Mouse (Mus musculus) lung, embryonic 15.5 days (tissue): ENCODE data around the gene Lyplal1. TPM values are rescaled to one million over a fixed set of nuclear protein-coding genes. Genes with fewer than 3 reads are reported as not detected.
A peak's percentile ranks its signal among the peaks of the same experiment; 100 is the strongest.

ENCODE experiments used
- ATAC-seq: fragments of 200-750 bp; cut with Nextera tagmentation; 2 replicates; pipeline ENCODE4 v1.8.0; 2017; ENCODE audit warnings: moderate number of reproducible peaks, borderline replicate concordance; ENCODE audit not compliant: low FRiP score, low TSS enrichment; ENCODE audit errors: extremely low read depth
- H3K27ac ChIP-seq: fragments of 300-500 bp; sonication (generic); 2 replicates; pipeline ENCODE4 v1.5.1; 2015; ENCODE audit warnings: moderate library complexity, mild to moderate bottlenecking, inconsistent platforms
- H3K27me3 ChIP-seq: fragments of 300-500 bp; sonication (generic); 2 replicates; pipeline ENCODE4 v1.6.1; 2015; ENCODE audit warnings: inconsistent platforms
- H3K36me3 ChIP-seq: fragments of 300-500 bp; sonication (generic); 2 replicates; pipeline ENCODE4 v1.6.1; 2015; ENCODE audit warnings: inconsistent platforms
- H3K4me1 ChIP-seq: fragments of 300-500 bp; sonication (generic); 2 replicates; pipeline ENCODE4 v1.6.1; 2015; ENCODE audit warnings: inconsistent platforms
- H3K4me2 ChIP-seq: fragments of 300-500 bp; sonication (generic); 2 replicates; pipeline ENCODE4 v1.6.1; 2015; ENCODE audit warnings: inconsistent platforms, mild to moderate bottlenecking, moderate library complexity
- H3K4me3 ChIP-seq: fragments of 300-500 bp; sonication (generic); 2 replicates; pipeline ENCODE4 v1.5.1; 2015; ENCODE audit warnings: mild to moderate bottlenecking, inconsistent platforms
- H3K9ac ChIP-seq: fragments of 300-500 bp; sonication (generic); 2 replicates; pipeline ENCODE4 v1.6.1; 2015; ENCODE audit warnings: inconsistent platforms
- H3K9me3 ChIP-seq: fragments of 300-500 bp; sonication (generic); 2 replicates; pipeline ENCODE4 v1.6.1; 2016; ENCODE audit warnings: inconsistent platforms
- WGBS: fragments of 180-500 bp; shearing (Covaris S2); methylation state at CpG from one replicate; pipeline ENCODE4 v1.1.7; 2015; 5-methylcytosine and 5-hydroxymethylcytosine counted together
- polyA plus RNA-seq: library from polyadenylated mRNA; unstranded; fragments of >200 nt; fragmentation: Nextera tagmentation; extraction: Ambion mirVana; gene quantifications from 2 replicates; pipeline ENCODE4 v1.2.1, GENCODE M21; 2015

The Lyplal1 gene
- 28.3 and 29.0 TPM in 2 replicates for polyA plus RNA-seq

DNA sequence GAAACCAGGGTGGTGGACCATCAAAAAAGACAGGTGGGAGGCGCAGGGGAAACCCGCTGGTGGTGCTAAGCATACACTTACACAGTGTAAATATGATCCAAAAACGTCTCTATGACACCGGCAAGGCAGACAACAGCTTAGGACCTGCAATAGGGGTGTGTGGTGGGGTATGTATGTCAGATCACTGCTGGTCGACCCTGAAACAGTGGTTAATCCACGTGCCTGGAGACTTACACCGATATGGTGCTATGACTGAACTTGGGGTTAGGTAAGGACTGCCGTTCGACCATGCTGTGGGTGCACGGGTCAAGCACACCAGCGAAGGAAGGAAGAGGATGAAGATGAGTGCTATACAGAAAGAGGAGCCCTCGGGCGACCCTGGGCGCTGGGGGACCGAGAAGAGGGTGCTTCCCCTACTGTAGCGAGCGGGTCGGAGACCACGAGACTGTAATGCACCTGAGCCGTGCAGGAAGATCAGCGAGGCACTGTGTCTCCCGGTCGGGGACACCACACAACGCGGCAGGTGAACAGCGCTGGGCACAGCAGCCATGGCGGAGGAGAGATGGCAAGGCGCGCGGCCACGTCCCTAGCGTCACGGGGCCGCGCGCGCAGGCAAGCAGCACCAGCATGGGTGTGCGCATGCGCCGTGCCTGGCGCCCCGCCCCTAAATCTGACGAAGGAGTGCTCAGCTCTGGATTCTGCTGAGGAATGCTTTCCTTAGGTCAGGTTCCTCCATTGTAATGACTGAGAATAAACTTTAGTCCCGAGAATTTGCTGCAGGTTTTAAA lies at the start of gene Lyplal1:
Gene Lyplal1 (minus strand): TSS at position 610 of the 788 bp plus-strand sequence.
- ATAC-seq = peak; percentile 87
- peak within 1 kb of the TSS; percentile 70 for H3K4me2 ChIP-seq
- no peaks in the 10 kb centered on the region for H3K9me3 ChIP-seq
- no peaks in the 10 kb centered on the region for H3K27me3 ChIP-seq
- no peaks in the 10 kb centered on the region for H3K36me3 ChIP-seq
- H3K27ac ChIP-seq = peak within 1 kb of the TSS; percentile 69
- 3% methylated on average over 44 of the region's 44 CpGs for WGBS
- peak within 1 kb of the TSS; percentile 89 for H3K9ac ChIP-seq
- H3K4me1 ChIP-seq = peaks cover 9% of the 10 kb centered on the region; the same call in 1 of the 2 replicates
- peak within 1 kb of the TSS; percentile 81 for H3K4me3 ChIP-seq

DNA sequence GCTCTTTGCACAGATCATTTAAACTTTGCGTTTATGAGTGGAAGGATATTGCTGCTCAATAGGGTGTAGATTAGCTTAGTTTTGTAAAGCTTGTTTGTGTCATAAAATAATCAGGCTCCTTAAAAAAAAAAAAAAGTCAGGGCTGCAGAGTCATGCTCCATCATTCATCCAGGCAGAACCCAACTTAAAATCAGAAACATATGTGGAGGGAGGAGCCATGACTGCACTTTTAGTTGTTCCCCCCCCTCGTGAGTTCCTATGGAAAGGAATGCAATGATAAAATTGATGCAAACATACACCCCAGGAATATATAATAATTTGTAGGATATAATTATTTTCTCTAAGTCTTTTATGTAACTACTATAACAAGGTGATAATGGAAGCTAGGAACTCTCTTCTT lies 46.5 kb upstream of the Lyplal1 start:
- H3K36me3 ChIP-seq = no peaks in the 10 kb centered on the region
- no peak overlapping the region for H3K4me3 ChIP-seq
- no peaks in the 10 kb centered on the region for H3K27me3 ChIP-seq
- peaks cover 4% of the 10 kb centered on the region; the same call in 1 of the 2 replicates for H3K4me1 ChIP-seq
- WGBS = 38% methylated on average over 2 of the region's 2 CpGs
- no peak for ATAC-seq
- no peak overlapping the region for H3K4me2 ChIP-seq
- H3K9ac ChIP-seq = no peak overlapping the region
- H3K27ac ChIP-seq = no peak overlapping the region
- no peaks in the 10 kb centered on the region for H3K9me3 ChIP-seq

DNA sequence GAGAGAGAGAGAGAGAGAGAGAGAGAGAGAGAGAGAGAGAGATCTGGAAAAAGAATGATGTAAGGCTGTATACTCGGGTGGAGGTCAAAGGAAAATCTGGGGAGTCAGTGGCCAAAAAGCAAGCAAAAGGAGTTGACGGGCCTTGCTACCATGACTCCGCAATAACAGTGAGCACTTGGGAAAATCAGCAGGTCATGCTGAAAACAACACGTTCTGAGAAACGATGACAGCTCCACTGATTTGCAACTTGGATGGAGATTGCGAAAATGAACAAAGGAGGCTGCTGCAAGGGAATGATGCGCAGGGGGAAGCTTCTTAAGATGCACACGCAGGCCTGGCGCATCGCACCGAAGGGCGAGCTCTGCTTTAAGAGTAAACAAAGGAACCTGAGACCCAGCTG lies 46.1 kb upstream of the Lyplal1 start:
- no peaks in the 10 kb centered on the region for H3K9me3 ChIP-seq
- ATAC-seq = no peak

GRCm38 (mm10) chr1:186150376-186150775 lies 33.3 kb upstream of the Lyplal1 start:
- Histone ChIP-seq H3K4me3 (no peak overlapping the region), H3K36me3 (no peaks in the 10 kb centered on the region), H3K4me1 (peaks cover 2% of the 10 kb centered on the region; the same call in 1 of the 2 replicates), H3K27me3 (no peaks in the 10 kb centered on the region), H3K27ac (no peak overlapping the region), H3K4me2 (no peak overlapping the region), H3K9me3 (no peaks in the 10 kb centered on the region), H3K9ac (no peak overlapping the region)
- ATAC-seq = no peak
- WGBS = 87% methylated on average over 5 of the region's 5 CpGs

More for the DNA sequence above, 46.1 kb upstream of the Lyplal1 start:
- Histone ChIP-seq H3K9ac (no peak overlapping the region), H3K4me1 (peaks cover 4% of the 10 kb centered on the region; the same call in 1 of the 2 replicates), H3K27me3 (no peaks in the 10 kb centered on the region), H3K4me2 (no peak overlapping the region), H3K4me3 (no peak overlapping the region), H3K36me3 (no peaks in the 10 kb centered on the region), H3K27ac (no peak overlapping the region)
- WGBS = 54% methylated on average over 12 of the region's 12 CpGs

- H3K9me3 ChIP-seq = no peaks in the 10 kb centered on the region
- peak overlapping the region; percentile 40 for H3K4me2 ChIP-seq
- ATAC-seq = peak; percentile 62
- H3K4me3 ChIP-seq = no peak overlapping the region
- WGBS = 5% methylated on average over 6 of the region's 6 CpGs
- peaks cover 8% of the 10 kb centered on the region; the same call in 1 of the 2 replicates for H3K4me1 ChIP-seq
- peak overlapping the region; percentile 47 for H3K27ac ChIP-seq
- no peaks in the 10 kb centered on the region for H3K27me3 ChIP-seq
- H3K9ac ChIP-seq = no peak overlapping the region
- H3K36me3 ChIP-seq = no peaks in the 10 kb centered on the region
These were observed 28.3 kb upstream of the Lyplal1 start for GRCm38 (mm10) chr1:186145444-186145843.

DNA sequence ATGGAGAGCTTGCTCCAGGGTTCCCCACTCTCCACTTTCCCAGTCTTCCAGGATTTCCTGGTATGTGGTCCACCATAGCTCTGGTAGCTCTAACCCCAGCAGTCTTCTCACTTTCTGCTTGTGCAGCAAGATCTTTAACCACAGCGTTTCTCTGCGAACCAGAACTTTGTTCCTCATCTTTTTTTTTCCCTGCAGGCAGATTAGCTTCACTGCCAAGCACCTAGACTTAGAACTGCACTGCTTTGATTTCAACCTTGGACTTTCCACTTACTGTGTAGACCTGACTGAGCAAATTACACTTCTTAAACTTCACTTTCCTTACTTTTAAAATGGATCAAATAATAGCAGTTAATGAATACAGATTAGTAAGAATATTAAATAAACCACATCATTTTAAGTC lies 23.1 kb upstream of the Lyplal1 start:
- no peak for ATAC-seq
- Histone ChIP-seq H3K4me1 (peaks cover 35% of the 10 kb centered on the region), H3K36me3 (no peaks in the 10 kb centered on the region), H3K9me3 (no peaks in the 10 kb centered on the region), H3K27ac (no peak overlapping the region), H3K9ac (no peak overlapping the region), H3K4me3 (no peak overlapping the region), H3K27me3 (no peaks in the 10 kb centered on the region), H3K4me2 (no peak overlapping the region)
- WGBS = 70% methylated on average over 2 of the region's 2 CpGs

DNA sequence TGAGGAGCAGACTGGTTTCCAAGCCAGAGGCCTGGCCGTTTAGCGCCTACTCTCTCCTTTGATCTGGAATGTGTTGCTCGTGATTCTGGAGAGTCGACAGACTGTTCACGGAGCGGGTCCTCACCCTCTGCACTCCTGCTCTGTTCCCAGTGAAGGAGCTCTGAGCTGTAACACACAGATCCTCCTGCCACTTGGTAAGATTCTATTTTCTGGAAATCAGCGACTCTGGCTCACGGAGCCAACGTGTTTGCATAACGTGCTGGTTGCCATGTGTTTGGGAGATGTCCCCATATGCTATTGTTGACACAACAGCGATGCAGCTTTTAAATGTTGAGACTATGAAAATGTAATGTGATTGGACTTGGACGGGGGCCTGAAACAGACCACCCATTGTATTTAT lies 20.8 kb upstream of the Lyplal1 start:
- no peak overlapping the region for H3K9ac ChIP-seq
- peak; percentile 82 for ATAC-seq
- peak overlapping the region; percentile 91 for H3K27ac ChIP-seq
- no peaks in the 10 kb centered on the region for H3K27me3 ChIP-seq
- H3K4me3 ChIP-seq = no peak overlapping the region
- WGBS = 24% methylated on average over 12 of the region's 12 CpGs
- no peaks in the 10 kb centered on the region for H3K36me3 ChIP-seq
- H3K4me2 ChIP-seq = peak overlapping the region; percentile 10; the same call in 1 of the 2 replicates
- peaks cover 31% of the 10 kb centered on the region for H3K4me1 ChIP-seq
- no peaks in the 10 kb centered on the region for H3K9me3 ChIP-seq

DNA sequence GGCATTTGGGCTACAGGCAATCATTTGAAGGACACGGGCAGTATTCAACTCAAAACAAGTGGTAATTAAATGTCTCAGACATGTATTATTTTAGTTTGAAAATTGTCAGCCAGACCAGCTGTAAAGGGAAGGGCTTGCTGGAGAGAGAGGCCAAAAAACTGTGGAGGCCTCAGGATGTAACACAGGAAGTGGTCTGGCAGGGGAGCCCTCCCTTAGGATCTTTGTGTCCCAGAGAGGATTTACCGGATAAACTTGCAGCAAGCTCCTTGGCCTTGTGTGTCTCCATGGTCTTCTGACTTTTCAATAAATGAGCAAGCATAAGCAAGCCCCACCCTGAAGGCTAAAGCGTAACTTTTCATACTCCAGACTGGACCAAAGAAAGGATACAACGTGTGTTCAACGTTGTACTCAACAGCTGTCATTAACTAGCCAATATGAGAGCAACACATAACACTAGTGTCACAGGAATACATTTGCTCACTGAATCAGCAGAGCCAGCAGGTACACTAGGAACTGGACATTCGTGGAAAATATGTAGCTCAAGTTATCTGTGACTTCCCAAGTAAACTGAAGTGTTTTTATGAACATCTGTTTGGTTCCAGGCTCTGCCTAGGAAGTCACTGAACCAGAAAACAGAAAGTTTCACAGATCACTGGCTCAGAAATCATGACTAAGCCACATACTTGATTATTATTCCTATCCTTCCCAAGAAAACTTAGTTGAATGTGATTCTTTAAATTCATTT lies 19.7 kb upstream of the Lyplal1 start:
- ATAC-seq = no peak
- 54% methylated on average over 6 of the region's 6 CpGs for WGBS
- H3K36me3 ChIP-seq = no peaks in the 10 kb centered on the region
- H3K4me1 ChIP-seq = peaks cover 31% of the 10 kb centered on the region
- peak overlapping the region; percentile 91 for H3K27ac ChIP-seq
- H3K4me2 ChIP-seq = no peak overlapping the region
- no peaks in the 10 kb centered on the region for H3K9me3 ChIP-seq
- H3K9ac ChIP-seq = no peak overlapping the region
- H3K27me3 ChIP-seq = no peaks in the 10 kb centered on the region
- no peak overlapping the region for H3K4me3 ChIP-seq

GRCm38 (mm10) chr1:186131465-186131864 lies 14.4 kb upstream of the Lyplal1 start:
- H3K27ac ChIP-seq = no peak overlapping the region
- H3K9ac ChIP-seq = no peak overlapping the region
- H3K36me3 ChIP-seq = no peaks in the 10 kb centered on the region
- H3K4me1 ChIP-seq = peaks cover 7% of the 10 kb centered on the region; the same call in 1 of the 2 replicates
- 75% methylated on average over 3 of the region's 3 CpGs for WGBS
- no peaks in the 10 kb centered on the region for H3K27me3 ChIP-seq
- no peak overlapping the region for H3K4me3 ChIP-seq
- H3K9me3 ChIP-seq = no peaks in the 10 kb centered on the region
- ATAC-seq = no peak
- H3K4me2 ChIP-seq = no peak overlapping the region

GRCm38 (mm10) chr1:186128940-186129339 lies 11.8 kb upstream of the Lyplal1 start:
- Histone ChIP-seq H3K4me3 (no peak overlapping the region), H3K9ac (no peak overlapping the region), H3K4me2 (no peak overlapping the region), H3K27ac (no peak overlapping the region), H3K27me3 (no peaks in the 10 kb centered on the region), H3K36me3 (no peaks in the 10 kb centered on the region), H3K4me1 (no peaks in the 10 kb centered on the region), H3K9me3 (no peaks in the 10 kb centered on the region)
- ATAC-seq = no peak
- WGBS = 68% methylated on average over 8 of the region's 8 CpGs

DNA sequence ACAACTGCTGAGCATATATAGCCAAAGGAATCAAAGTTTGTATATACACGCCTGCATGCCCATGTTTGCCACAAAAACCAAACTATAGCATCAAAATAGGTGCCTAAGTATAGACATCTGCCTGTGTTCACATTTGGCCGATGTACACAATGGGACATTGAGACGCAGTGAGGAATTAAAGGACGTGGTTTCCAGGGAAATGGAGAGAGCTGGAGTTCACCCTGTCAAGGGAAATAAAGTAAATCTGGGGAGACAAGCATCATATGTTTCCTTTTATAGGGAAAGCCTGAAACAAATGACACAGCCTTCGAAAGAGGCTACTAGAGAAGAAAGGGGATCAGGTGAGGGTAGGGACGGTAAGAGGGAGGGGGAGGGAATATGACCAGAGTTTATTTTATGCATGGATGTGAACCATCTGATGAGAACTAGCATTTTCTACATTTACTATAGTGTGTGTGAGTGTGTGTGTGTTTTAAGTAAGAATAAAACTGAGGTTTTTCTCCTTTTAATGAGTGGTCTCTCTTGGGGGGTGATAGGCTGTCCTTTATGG lies 9.3 kb upstream of the Lyplal1 start:
- 81% methylated on average over 6 of the region's 6 CpGs for WGBS
- ATAC-seq = no peak

GRCm38 (mm10) chr1:186123690-186124089 lies 6.6 kb upstream of the Lyplal1 start:
- no peak overlapping the region for H3K9ac ChIP-seq
- no peak overlapping the region for H3K4me2 ChIP-seq
- H3K27me3 ChIP-seq = no peaks in the 10 kb centered on the region
- H3K36me3 ChIP-seq = no peaks in the 10 kb centered on the region
- no peak overlapping the region for H3K4me3 ChIP-seq
- no peaks in the 10 kb centered on the region for H3K4me1 ChIP-seq
- H3K9me3 ChIP-seq = no peaks in the 10 kb centered on the region
- H3K27ac ChIP-seq = no peak overlapping the region
- ATAC-seq = no peak

More for the DNA sequence above, 9.3 kb upstream of the Lyplal1 start:
- Histone ChIP-seq H3K27me3 (no peaks in the 10 kb centered on the region), H3K4me2 (no peak overlapping the region), H3K36me3 (no peaks in the 10 kb centered on the region), H3K4me3 (no peak overlapping the region), H3K9me3 (no peaks in the 10 kb centered on the region), H3K9ac (no peak overlapping the region), H3K4me1 (no peaks in the 10 kb centered on the region), H3K27ac (no peak overlapping the region)
